Mouse (Mus musculus): ENCODE results near the gene Nek6. TPM values are rescaled to one million over a fixed set of nuclear protein-coding genes. Genes with fewer than 3 reads are reported as not detected.
A peak's percentile ranks its signal among the peaks of the same experiment; 100 is the strongest.

Nek6 gene
- polyA plus RNA-seq, 1 experiment from 2014 or later = 47.6 TPM

DNA sequence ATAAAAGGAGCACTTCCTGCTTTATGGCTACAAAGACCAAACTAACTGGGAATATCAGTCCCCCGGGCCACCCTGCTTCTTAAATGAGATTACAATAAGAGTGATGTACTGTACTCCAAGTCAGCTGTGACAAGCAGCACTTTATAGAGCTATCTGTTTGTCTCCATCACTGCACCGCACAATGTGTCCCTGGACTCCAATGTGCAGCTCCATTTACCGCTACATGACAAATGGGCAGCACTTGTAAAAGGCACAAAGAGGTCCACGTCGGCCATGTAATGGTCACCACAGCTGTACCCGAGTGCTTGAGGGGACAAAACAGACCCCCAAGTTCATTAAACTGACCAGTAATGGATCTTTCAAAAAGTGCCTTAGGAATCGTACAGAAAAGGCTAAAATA lies 83.4 kb downstream of the Nek6 start:
- Histone ChIP-seq H3K36me3 (ENCODE audit: control insufficient read depth, insufficient read depth) (peaks cover 6% of the 10 kb centered on the region), H3K4me1 (ENCODE audit: control insufficient read depth, low read depth, low read length) (peaks cover 3% of the 10 kb centered on the region; the same call in 1 of the 2 replicates), H3K27me3 (ENCODE audit: control insufficient read depth, insufficient read depth, low read depth, low read length) (no peaks in the 10 kb centered on the region), H3K9me3 (replicated peaks; ENCODE audit: control insufficient read depth, low read length) (no peaks in the 10 kb centered on the region), H3K9ac (ENCODE audit: low read depth, low read length) (no peak overlapping the region), H3K4me3 (ENCODE audit: low read depth, low read length) (no peak overlapping the region), H3K27ac (ENCODE audit: low read length) (no peak overlapping the region), H3K4me2 (ENCODE audit: low read depth, low read length) (no peak overlapping the region)
- no peak for ATAC-seq (ENCODE audit: low read depth)
- WGBS (ENCODE audit: insufficient replicate concordance) = 81% methylated on average over 7 of the region's 7 CpGs

DNA sequence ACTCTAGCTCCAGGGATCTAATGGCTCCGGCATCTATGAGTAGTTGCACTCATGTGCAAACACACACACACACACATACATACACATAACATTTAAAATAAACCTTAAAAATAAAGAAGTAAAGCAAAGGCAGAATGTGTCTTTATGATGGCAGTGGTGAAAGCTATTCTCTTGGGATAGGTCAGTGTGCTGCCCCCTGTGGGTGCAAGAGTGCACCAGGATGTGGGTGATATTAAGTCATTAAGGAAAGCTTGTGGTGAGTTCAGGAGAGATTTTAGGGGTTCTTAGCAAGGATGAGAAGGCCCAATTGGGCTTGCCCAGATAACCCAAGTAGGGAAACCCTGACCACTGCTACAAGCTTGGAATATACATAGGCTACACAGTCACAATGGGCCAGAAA lies 86.5 kb downstream of the Nek6 start:
- H3K27ac ChIP-seq (ENCODE audit: low read length) = no peak overlapping the region
- ATAC-seq (ENCODE audit: low read depth) = no peak
- H3K9ac ChIP-seq (ENCODE audit: low read depth, low read length) = no peak overlapping the region
- no peak overlapping the region for H3K4me2 ChIP-seq (ENCODE audit: low read depth, low read length)
- no peaks in the 10 kb centered on the region for H3K4me1 ChIP-seq (ENCODE audit: control insufficient read depth, low read depth, low read length)
- 91% methylated on average over 1 of the region's 1 CpGs for WGBS (ENCODE audit: insufficient replicate concordance)
- no peaks in the 10 kb centered on the region for H3K27me3 ChIP-seq (ENCODE audit: control insufficient read depth, insufficient read depth, low read depth, low read length)
- H3K9me3 ChIP-seq (replicated peaks; ENCODE audit: control insufficient read depth, low read length) = no peaks in the 10 kb centered on the region
- H3K4me3 ChIP-seq (ENCODE audit: low read depth, low read length) = no peak overlapping the region
- H3K36me3 ChIP-seq (ENCODE audit: control insufficient read depth, insufficient read depth) = no peaks in the 10 kb centered on the region

DNA sequence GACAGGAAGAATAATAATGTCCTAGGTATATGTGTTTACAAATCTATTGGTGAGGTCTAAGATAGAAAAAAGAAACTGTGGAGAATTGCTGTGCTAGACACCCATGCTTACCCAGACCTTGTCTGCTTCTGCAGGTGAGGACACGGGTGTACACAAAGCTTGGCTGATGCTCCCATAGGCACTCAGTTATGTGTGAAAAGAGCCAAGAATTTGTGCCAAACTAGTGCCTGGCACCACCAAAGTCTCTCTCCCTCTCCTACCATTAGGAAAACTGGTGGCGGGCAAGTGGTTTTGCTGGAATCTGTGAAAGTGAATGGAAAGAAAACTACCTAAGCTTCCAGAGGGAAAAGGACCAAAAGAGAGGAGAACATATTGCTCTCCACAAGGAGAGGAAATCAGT lies 87.0 kb downstream of the Nek6 start:
- Histone ChIP-seq H3K27me3 (ENCODE audit: control insufficient read depth, insufficient read depth, low read depth, low read length) (no peaks in the 10 kb centered on the region), H3K9ac (ENCODE audit: low read depth, low read length) (no peak overlapping the region), H3K4me2 (ENCODE audit: low read depth, low read length) (no peak overlapping the region), H3K36me3 (ENCODE audit: control insufficient read depth, insufficient read depth) (no peaks in the 10 kb centered on the region), H3K9me3 (replicated peaks; ENCODE audit: control insufficient read depth, low read length) (no peaks in the 10 kb centered on the region), H3K4me3 (ENCODE audit: low read depth, low read length) (no peak overlapping the region), H3K27ac (ENCODE audit: low read length) (no peak overlapping the region), H3K4me1 (ENCODE audit: control insufficient read depth, low read depth, low read length) (no peaks in the 10 kb centered on the region)
- ATAC-seq (ENCODE audit: low read depth) = no peak
- WGBS (ENCODE audit: insufficient replicate concordance) = 78% methylated on average over 2 of the region's 2 CpGs

DNA sequence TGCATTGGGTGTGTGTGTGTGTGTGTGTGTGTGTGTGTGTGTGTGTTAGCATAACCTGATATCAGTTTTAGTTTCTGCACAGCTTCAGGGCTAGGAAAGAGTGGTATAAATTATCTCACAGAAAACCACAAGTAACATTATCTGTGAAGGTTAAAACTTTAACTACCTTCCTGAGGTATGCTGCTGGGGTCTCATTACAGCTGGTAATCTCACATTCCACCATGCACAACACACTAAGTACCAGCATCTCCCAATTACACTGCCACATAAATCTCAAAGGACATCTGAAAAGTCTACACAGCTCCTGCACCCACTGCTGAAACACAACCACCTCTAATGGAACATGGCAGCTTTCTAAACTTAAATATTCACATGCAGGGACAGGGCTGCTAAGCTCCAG lies 89.4 kb downstream of the Nek6 start:
- Histone ChIP-seq H3K27ac (ENCODE audit: low read length) (no peak overlapping the region), H3K4me3 (ENCODE audit: low read depth, low read length) (no peak overlapping the region), H3K4me2 (ENCODE audit: low read depth, low read length) (no peak overlapping the region), H3K36me3 (ENCODE audit: control insufficient read depth, insufficient read depth) (no peaks in the 10 kb centered on the region), H3K27me3 (ENCODE audit: control insufficient read depth, insufficient read depth, low read depth, low read length) (no peaks in the 10 kb centered on the region), H3K9me3 (replicated peaks; ENCODE audit: control insufficient read depth, low read length) (no peaks in the 10 kb centered on the region), H3K4me1 (ENCODE audit: control insufficient read depth, low read depth, low read length) (no peaks in the 10 kb centered on the region), H3K9ac (ENCODE audit: low read depth, low read length) (no peak overlapping the region)
- no peak for ATAC-seq (ENCODE audit: low read depth)

DNA sequence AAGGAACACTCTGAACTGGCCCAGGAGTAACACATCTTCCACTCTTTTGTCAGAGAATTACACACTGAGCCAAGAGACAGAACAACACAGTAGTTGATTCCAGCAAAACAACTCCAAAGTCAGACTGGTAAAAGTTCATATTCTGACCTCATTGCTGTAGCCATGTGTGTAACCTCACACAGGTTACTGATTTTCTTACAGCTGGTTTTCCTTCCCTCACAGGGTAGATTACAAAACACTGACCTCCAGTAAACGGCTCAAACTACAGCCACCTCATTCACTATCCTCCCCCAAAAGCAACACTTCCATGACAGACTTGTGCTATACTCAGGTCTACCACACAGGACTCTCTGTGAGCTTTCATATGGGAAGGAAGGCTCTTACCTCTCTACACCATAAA lies 96.3 kb downstream of the Nek6 start:
- Histone ChIP-seq H3K27me3 (ENCODE audit: control insufficient read depth, insufficient read depth, low read depth, low read length) (no peaks in the 10 kb centered on the region), H3K4me1 (ENCODE audit: control insufficient read depth, low read depth, low read length) (no peaks in the 10 kb centered on the region; the same call in 1 of the 2 replicates), H3K9me3 (replicated peaks; ENCODE audit: control insufficient read depth, low read length) (no peaks in the 10 kb centered on the region), H3K4me3 (ENCODE audit: low read depth, low read length) (no peak overlapping the region), H3K27ac (ENCODE audit: low read length) (peak overlapping the region; percentile 53; the same call in 1 of the 2 replicates), H3K36me3 (ENCODE audit: control insufficient read depth, insufficient read depth) (peaks cover 3% of the 10 kb centered on the region), H3K4me2 (ENCODE audit: low read depth, low read length) (no peak overlapping the region), H3K9ac (ENCODE audit: low read depth, low read length) (no peak overlapping the region)
- ATAC-seq (ENCODE audit: low read depth) = peak; percentile 79
- 59% methylated on average over 1 of the region's 1 CpGs for WGBS (ENCODE audit: insufficient replicate concordance)

DNA sequence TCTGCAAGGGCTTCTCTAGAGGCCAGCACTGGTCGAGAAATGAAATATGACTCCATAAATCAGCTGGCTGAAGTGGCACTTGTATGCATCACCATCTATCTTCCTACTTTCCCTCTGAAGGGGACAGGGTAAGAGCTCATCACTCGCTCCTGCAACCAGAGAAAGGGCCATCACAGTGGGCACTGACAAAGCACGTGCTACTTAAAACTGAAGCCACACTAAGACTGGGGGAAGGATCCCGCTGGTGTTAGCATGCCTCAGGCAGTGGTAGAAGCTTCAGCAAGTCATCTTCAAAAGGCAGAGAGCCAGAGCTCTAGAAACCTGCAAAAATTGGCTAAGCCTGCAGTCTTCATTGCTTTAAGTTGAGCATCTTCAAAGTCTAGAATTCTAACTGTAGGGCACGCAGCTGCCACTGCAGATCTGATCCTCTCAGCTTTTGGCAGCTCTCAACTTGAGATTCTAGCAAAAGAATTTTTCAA lies 97.4 kb downstream of the Nek6 start:
- H3K4me3 ChIP-seq (ENCODE audit: low read depth, low read length) = no peak overlapping the region
- H3K4me2 ChIP-seq (ENCODE audit: low read depth, low read length) = no peak overlapping the region
- WGBS (ENCODE audit: insufficient replicate concordance) = 78% methylated on average over 5 of the region's 5 CpGs
- H3K27me3 ChIP-seq (ENCODE audit: control insufficient read depth, insufficient read depth, low read depth, low read length) = no peaks in the 10 kb centered on the region
- no peak for ATAC-seq (ENCODE audit: low read depth)
- H3K27ac ChIP-seq (ENCODE audit: low read length) = no peak overlapping the region
- no peaks in the 10 kb centered on the region; the same call in 1 of the 2 replicates for H3K4me1 ChIP-seq (ENCODE audit: control insufficient read depth, low read depth, low read length)
- no peak overlapping the region for H3K9ac ChIP-seq (ENCODE audit: low read depth, low read length)
- peaks cover 3% of the 10 kb centered on the region for H3K36me3 ChIP-seq (ENCODE audit: control insufficient read depth, insufficient read depth)
- no peaks in the 10 kb centered on the region for H3K9me3 ChIP-seq (replicated peaks; ENCODE audit: control insufficient read depth, low read length)

DNA sequence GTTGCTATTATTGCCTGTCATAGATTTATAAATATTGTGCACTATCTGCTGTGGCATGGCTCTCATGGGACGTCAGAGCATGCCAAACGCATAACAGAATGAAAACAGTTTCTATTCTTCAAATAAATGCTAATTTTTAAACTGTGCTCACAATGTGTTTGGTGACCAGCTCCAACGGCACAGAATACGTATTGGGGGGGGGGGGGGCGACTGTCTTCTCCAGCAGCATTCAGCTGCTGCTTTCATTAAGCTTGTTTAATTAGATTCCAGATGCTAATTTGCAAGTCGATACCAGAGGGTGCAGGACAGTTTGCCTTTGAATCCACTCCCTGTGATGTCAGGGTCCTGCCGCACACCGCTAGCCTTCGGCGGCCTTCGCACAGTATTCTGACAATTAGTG lies 97.9 kb downstream of the Nek6 start:
- ATAC-seq (ENCODE audit: low read depth) = no peak
- Histone ChIP-seq H3K36me3 (ENCODE audit: control insufficient read depth, insufficient read depth) (peaks cover 3% of the 10 kb centered on the region), H3K9ac (ENCODE audit: low read depth, low read length) (no peak overlapping the region), H3K4me1 (ENCODE audit: control insufficient read depth, low read depth, low read length) (no peaks in the 10 kb centered on the region; the same call in 1 of the 2 replicates), H3K4me2 (ENCODE audit: low read depth, low read length) (no peak overlapping the region), H3K27ac (ENCODE audit: low read length) (no peak overlapping the region), H3K27me3 (ENCODE audit: control insufficient read depth, insufficient read depth, low read depth, low read length) (no peaks in the 10 kb centered on the region), H3K4me3 (ENCODE audit: low read depth, low read length) (no peak overlapping the region), H3K9me3 (replicated peaks; ENCODE audit: control insufficient read depth, low read length) (no peaks in the 10 kb centered on the region)
- 90% methylated on average over 11 of the region's 11 CpGs for whole genome bisulfite sequencing (ENCODE audit: insufficient replicate concordance)

DNA sequence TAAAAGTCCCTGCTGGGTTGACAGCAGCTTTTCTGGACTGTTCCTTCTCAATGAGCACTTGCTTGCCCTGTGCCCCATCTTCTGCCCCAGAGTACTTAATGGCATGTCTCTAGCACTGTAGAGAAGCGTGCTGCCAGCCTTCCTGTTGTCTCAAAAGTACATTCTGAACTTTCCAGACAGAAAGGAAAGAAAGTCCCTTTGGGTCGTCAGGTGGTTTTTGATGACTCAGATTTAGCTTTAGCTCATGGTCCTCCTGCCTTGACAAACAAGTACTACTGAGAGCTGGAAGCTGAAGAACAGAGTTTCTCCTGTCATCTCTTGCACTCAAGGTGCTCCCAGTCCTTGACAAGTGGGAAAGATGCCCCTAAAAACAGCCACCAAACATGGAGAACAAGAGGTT lies 98.7 kb downstream of the Nek6 start:
- no peak overlapping the region for H3K4me3 ChIP-seq (ENCODE audit: low read depth, low read length)
- no peaks in the 10 kb centered on the region; the same call in 1 of the 2 replicates for H3K4me1 ChIP-seq (ENCODE audit: control insufficient read depth, low read depth, low read length)
- H3K4me2 ChIP-seq (ENCODE audit: low read depth, low read length) = no peak overlapping the region
- no peaks in the 10 kb centered on the region for H3K27me3 ChIP-seq (ENCODE audit: control insufficient read depth, insufficient read depth, low read depth, low read length)
- H3K36me3 ChIP-seq (ENCODE audit: control insufficient read depth, insufficient read depth) = peaks cover 3% of the 10 kb centered on the region
- H3K9ac ChIP-seq (ENCODE audit: low read depth, low read length) = no peak overlapping the region
- no peak for ATAC-seq (ENCODE audit: low read depth)
- 64% methylated on average over 2 of the region's 2 CpGs for whole genome bisulfite sequencing (ENCODE audit: insufficient replicate concordance)
- no peak overlapping the region for H3K27ac ChIP-seq (ENCODE audit: low read length)
- no peaks in the 10 kb centered on the region for H3K9me3 ChIP-seq (replicated peaks; ENCODE audit: control insufficient read depth, low read length)

DNA sequence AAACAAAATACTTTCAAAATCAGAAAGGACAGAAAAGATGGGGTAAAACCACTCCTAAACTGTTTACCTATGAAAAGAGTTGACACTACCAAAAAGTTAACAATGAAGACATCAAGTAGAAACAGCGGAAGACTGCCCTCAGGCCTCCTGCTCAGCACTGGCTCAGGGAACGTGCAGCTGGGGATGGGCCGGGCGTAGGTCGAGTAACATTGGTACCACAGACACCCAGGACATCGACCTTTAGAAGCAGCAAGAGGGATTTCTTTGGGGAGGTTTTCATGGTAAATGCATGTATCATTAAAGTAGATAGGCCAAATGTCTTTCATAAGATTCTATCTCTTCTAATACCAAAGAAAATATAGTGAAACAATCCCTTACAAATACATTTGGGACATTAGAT lies 101.2 kb downstream of the Nek6 start:
- no peaks in the 10 kb centered on the region for H3K9me3 ChIP-seq (replicated peaks; ENCODE audit: control insufficient read depth, low read length)
- 76% methylated on average over 6 of the region's 6 CpGs for WGBS (ENCODE audit: insufficient replicate concordance)
- H3K27me3 ChIP-seq (ENCODE audit: control insufficient read depth, insufficient read depth, low read depth, low read length) = no peaks in the 10 kb centered on the region
- ATAC-seq (ENCODE audit: low read depth) = no peak
- H3K9ac ChIP-seq (ENCODE audit: low read depth, low read length) = no peak overlapping the region
- no peak overlapping the region for H3K27ac ChIP-seq (ENCODE audit: low read length)
- H3K36me3 ChIP-seq (ENCODE audit: control insufficient read depth, insufficient read depth) = no peaks in the 10 kb centered on the region; the same call in none of the 2 replicates
- H3K4me3 ChIP-seq (ENCODE audit: low read depth, low read length) = no peak overlapping the region
- H3K4me1 ChIP-seq (ENCODE audit: control insufficient read depth, low read depth, low read length) = peaks cover 9% of the 10 kb centered on the region
- H3K4me2 ChIP-seq (ENCODE audit: low read depth, low read length) = no peak overlapping the region
